Mouse (Mus musculus): Measurements from ENCODE around the gene Trim23. TPM values are rescaled to one million over a fixed set of nuclear protein-coding genes. Genes with fewer than 3 reads are reported as not detected.
A peak's percentile ranks its signal among the peaks of the same experiment; 100 is the strongest.
"Not testable (repeated sequence)": the region's sequence is repeated elsewhere in the genome, so short reads cannot be mapped to it uniquely, and the experiment has no call there.

The Trim23 gene
- 10 to 100 TPM; 25.4 to 28.6 TPM for total RNA-seq (2021)
- long read RNA-seq, experiment 1, partial matches to known transcripts, result 1 of 2 reads
- long read RNA-seq, experiment 1, other reads (novel, unspliced or antisense), result 0 of 2 reads
- long read RNA-seq, experiment 2, full-length matches to known transcripts, result 19 of 26 reads
- long read RNA-seq, experiment 2, partial matches to known transcripts, result 4 of 26 reads
- long read RNA-seq, experiment 2, other reads (novel, unspliced or antisense), result 3 of 26 reads

- peak; percentile 84 to 95 for DNase-seq (ENCODE audit: low spot score in 2 of 2)
Measured at GRCm38 (mm10) chr13:104178650-104179121, at the start of gene Trim23. Gene Trim23, plus strand, starts transcription at chr13:104178797.

GRCm38 (mm10) chr13:104132561-104132960 lies 46.0 kb upstream of the Trim23 start:
- no peak for DNase-seq (ENCODE audit: low spot score in 2 of 2)

- DNase-seq (ENCODE audit: low spot score in 2 of 2), result no peak
Measured at GRCm38 (mm10) chr13:104134510-104135085, 44.0 kb upstream of the Trim23 start.

DNA sequence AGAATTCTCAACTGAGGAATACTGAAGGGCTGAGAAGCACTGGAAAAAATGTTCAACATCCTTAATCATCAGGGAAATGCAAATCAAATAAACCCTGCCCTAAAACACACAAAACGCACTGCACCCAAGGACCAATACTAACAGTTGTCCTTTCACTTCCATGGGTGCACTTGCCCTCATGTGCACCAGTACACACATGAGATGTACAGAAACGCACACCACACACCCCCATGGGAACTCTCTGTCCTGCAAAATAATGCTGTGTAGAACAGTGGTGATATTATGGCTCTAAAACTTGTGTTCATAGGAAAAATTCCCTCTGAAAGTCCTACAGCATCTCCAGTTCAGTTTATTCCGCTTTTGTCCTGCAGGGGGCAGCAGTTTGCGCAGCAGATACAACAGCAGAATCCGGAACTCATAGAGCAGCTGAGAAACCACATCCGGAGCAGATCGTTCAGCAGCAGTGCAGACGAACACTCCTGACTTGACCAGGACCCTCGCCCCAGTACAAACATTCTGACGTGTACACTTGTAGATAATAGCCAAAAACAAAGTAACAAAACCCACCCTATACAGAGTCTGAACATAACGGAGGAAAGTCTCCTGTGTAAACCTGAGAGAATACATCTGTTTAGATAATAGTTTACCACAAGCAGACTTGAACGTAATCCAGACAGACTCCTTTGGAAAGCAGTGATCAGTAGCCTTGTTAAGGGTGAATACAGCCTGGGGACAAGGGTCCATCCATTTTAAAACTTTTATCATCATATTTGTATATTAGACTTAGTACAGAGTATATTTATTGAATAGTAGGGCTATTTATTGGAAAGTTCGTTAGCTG lies 39.0 kb upstream of the Trim23 start:
- DNase-seq (ENCODE audit: low spot score in 2 of 2), result peak; percentile 56 to 63

DNA sequence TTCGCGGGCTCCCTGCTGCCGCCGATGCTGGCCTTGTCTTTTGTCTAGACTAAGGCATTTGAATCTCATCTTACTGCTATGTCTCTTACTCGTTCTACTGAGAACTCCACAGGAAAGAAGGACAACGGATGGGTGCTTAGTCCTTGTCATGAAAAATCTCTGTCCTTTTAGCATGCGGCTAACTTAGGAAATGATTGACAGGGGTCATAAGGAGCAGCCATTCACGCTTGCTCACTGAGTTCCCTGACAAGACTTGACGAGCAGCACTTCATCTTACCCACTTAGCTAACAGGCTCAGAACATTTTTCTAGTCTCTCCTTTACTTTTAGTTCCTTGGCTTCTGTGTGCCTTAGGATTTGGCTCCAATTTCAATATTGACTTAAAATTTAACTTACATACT lies 33.7 kb upstream of the Trim23 start:
- no peak for DNase-seq (ENCODE audit: low spot score in 2 of 2)

DNA sequence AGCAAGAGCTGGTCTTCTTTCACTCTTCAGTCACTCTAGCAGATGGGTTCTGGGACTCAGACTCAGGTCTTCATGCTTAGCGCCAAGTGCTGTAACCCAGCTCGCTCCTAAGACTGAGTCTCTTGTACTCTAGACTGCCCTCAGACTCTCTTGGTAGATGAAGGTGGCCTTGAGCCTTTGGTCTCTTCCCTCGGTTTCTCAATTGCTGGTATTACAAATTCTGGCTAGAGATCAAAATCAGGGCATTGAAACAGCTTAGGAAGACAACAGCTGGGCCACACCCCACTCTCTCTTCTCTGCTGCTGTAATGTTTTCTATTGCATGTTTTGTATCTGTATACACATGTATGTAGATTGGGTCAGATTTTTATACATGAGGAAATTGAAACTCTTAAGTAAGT lies 33.0 kb upstream of the Trim23 start:
- no peak for DNase-seq (ENCODE audit: low spot score in 2 of 2)

- DNase-seq (ENCODE audit: low spot score in 2 of 2), result no peak
Measured at GRCm38 (mm10) chr13:104154180-104154579, 24.4 kb upstream of the Trim23 start.

DNA sequence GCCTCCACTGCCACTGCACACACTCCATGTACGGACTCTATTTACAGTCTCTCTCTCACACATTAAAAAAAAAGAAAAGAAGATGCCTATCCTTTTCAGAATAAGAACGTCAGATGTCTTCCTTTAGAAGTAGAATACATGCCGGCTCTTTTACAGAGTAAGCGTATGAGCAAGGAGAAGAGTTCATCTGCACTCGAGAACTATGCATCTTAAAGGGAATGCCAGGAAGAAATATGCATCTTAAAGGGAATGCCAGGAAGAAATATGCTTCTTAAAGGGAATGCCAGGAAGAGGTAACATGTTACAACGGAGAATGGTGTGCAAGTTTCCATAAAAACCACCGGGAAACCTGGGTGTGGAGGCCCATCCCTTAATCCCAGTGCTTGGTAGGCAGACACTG lies 23.5 kb upstream of the Trim23 start:
- DNase-seq (ENCODE audit: low spot score in 2 of 2), result no peak

- no peak for DNase-seq (ENCODE audit: low spot score in 2 of 2)
Measured at GRCm38 (mm10) chr13:104155686-104156085, 22.9 kb upstream of the Trim23 start.

DNA sequence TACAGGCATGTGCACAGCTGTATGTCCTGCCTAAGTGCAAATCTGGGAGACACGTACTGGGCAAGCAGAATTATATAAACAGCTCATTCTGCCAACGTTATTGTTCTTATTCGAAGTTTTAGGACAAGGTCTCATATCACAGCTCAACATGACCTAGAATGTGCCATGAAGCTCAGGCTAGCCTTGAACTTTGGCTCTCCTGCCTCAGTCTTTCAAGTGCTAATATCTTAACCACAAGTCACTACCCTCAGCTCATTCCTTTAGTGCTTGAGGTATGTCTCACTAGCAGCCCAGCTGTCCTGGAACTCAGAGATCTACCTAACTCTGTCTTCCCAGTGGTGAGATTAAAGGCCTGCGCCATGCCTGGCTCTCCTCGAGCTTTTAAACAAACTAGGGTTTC lies 6.9 kb upstream of the Trim23 start:
- no peak for DNase-seq (ENCODE audit: low spot score in 2 of 2)

DNA sequence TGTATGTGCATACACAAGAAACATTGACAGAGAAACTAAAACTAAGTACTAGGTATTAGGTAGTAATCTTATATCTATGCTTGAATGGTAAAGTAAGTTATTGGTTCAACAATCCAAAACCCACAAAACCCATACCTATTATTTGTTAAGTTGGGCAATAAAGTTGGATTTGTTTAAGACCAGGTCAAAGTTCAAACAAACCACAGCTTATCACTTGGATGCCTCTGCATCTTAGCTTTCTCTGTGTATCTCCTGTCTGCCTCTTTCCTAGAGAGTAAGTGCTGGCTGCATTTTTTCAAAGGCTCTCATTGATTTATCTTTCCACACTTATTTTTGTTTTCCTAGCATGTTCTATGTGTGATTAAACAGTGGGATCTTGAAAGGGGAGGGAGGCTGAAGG lies 6.1 kb upstream of the Trim23 start:
- no peak for DNase-seq (ENCODE audit: low spot score in 2 of 2)

DNA sequence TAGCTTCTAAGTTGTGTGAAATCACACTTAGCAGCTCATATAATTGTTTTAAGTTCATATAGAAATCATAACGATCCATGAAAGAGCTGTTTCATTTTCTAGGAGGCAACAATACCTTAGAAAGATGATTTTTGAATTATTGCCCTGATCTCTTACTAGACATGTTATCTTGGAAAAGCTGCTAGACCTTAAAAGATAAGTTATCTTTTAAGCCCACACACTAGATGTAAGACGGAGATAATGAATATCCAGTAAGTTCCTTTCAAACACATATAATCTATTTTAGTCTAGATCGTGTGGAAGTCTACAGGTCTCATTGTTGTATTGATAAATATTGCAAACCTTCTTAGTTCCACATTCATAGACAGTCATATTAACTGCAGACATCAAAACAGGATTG lies 1.7 kb upstream of the Trim23 start:
- no peak for DNase-seq (ENCODE audit: low spot score in 2 of 2)

DNA sequence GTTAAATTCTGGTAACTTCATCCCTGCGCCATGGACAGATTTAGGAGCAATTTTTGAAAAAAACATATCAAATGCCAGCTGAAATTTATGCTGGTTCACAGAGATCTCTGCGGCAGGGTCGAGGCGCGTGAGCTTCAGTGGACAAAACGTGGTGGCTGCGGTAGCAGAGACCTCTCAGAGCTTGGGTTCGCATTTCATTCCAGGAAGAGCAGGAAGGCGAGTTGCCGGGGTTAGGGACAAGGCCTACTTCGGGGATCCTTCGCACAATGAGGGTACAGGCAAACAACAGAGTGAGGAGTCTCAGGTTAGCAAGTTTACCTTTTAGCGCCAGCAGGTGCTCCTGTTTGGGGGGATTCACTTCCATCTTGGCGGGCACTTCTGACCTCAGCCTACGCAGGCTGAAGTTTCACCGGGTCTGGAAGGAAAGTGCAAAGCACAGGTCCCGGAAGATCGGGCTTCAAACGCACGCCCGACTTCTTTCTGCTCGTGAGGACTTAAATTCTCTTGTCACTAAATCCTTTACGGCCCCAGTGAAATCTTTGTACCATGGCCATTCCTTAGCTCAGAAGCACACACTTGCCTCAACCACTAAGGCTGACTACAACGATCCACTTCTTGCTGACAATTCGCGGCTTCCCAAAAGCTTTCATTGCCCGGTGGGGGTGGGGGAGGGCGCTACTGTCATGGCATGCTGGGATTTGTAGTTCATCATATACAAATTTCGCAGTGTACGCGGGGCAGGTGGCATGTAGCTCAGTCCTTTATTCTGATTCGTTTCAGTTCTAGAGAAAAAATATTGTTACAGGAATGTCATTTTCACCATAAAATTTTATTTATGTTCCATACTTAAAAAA lies 574 bp upstream of the Trim23 start, which contains the start of gene Trappc13:
TSS of gene Trappc13 (minus strand) at position 674 of the 854 bp plus-strand sequence.
- DNase-seq (ENCODE audit: low spot score in 2 of 2), result peak; percentile 28 to 75

DNA sequence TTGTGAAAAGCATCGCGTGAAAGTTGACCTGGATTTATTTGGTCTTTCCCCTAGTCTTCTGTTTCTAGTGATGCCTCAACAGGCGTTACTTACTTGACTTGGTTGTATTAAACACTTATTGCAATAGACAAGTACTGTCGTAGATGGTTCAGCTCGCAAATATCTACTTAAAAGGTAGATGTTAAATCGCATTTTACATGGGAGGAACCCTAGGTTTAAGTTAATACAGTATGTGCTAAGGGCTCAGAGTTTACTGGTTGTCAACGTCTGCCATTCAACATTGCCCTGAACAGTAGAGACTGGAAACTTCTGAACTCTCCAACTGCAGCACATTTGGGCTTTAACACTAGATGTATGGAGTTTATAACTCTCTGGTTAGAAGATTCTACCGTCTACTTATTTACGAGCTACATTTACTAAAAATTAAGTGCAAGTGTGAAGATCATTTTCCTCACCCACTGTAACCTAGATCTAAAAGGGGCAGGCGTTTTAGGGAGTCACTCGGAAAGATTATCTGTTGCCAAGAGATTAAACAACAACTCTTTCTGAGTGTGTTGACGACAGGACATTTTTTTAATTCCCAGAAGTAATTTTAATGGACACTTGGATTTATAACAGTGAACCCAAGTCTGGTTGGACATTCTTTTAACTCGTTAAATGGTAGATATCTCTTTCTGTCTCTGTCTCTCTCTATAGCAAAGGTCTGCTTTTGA lies 735 bp downstream of the Trim23 start:
- no peak for DNase-seq (ENCODE audit: low spot score in 2 of 2)

- DNase-seq (ENCODE audit: low spot score in 2 of 2), result no peak
Measured at GRCm38 (mm10) chr13:104187357-104187756, 8.8 kb downstream of the Trim23 start.

DNA sequence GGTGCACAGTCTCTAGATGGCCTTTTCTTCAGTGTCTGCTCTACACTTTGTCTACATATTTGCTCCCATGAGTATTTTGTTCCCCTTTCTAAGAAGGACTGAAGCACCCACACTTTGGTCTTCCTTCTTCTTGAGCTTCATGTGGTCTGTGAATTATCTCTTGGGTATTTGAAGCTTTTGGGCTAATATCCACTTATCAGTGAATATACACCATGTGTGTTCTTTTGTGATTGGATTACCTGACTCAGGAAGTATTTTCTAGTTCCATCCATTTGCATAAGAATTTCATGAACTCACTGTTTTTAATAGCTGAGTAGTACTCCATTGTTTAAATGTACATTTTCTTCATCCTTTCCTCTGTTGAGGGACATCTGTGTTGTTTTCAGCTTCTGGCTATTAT lies 17.3 kb downstream of the Trim23 start:
- not testable (repeated sequence) for DNase-seq (ENCODE audit: low spot score in 2 of 2)

- no peak for DNase-seq (ENCODE audit: low spot score in 2 of 2)
Measured at GRCm38 (mm10) chr13:104204313-104204712, 25.7 kb downstream of the Trim23 start.

- DNase-seq (ENCODE audit: low spot score in 2 of 2), result no peak
Measured at GRCm38 (mm10) chr13:104227478-104227877, 48.9 kb downstream of the Trim23 start.

DNA sequence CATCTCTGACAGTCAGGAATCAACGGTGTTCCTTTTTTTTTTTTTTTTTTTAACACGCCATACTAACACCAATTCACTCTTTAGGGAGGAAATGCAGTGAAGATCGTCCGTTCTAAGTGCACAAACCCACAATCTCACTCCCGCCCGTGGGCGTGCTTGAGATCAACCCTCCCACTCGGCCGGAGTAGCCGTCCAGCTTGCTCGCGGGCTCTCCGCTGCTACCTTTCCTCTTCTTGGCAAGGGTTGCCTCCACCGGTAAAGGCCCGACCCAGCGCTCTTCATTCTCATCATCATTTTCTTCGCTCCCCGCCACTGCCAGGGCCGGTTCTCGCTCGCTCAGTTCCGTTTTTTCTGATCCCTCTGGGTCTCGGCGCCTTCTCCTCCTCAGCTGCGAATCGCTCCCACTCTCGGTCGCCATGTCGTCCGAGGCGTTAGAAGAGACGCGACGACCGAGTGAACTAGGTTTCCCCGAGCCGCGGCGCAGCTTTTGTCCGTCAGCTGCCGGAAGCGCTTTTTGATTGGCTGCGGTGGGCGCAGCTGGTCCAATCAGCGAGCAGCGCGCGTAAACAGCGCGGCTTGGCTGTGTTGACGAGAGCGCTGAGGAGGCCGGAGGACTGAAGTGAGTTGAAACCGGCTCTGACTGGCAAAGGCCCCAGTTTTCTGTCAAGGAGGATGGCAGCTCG lies 49.9 kb downstream of the Trim23 start, which contains the start of the genes Cenpk and Ppwd1:
TSS of gene Cenpk (plus strand) at position 228 of the 683 bp plus-strand sequence.
TSS of gene Ppwd1 (minus strand) at position 460 of the 683 bp plus-strand sequence.
- peak; percentile 91 to 96 for DNase-seq (ENCODE audit: low spot score in 2 of 2)

DNA sequence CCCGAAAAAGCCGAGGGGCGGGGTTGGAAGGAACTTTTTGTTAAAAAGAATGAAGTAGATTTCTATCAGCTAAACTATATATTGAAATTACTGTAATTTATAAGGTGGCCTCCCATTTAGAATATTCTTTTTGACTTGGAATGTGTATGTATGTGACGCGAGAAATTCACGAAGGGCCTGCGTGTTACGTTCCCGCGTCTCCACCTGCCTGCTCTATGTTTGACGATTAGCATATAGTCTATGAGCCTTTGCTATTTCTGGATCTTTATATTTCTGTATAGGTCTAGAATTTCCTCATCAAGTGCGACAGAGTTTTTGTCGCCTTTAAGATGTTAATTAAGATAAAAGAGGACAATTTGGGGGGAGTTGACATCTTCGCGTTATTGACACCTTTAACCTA lies 50.6 kb downstream of the Trim23 start:
- DNase-seq (ENCODE audit: low spot score in 2 of 2), result no peak
